Mouse (Mus musculus) embryonic fibroblast, embryonic 13.5 days (primary cell): ENCODE measurements around the gene Fbxo4.

Experiments used
- CTCF ChIP-seq: IDR thresholded peaks from 2 replicates; pipeline ENCODE4 v1.5.1; 2011; ENCODE audit warnings: mild to moderate bottlenecking, control low read depth, low read length, moderate library complexity, borderline replicate concordance; ENCODE audit not compliant: insufficient read depth
- POLR2A ChIP-seq: IDR thresholded peaks from 2 replicates; pipeline ENCODE4 v1.6.1; 2011; ENCODE audit warnings: low read depth, mild to moderate bottlenecking, control low read depth, low read length, moderate library complexity

- TF ChIP-seq POLR2A = no peak
- TF ChIP-seq CTCF = no peak
Observed at GRCm38 (mm10) chr15:3954971-3955370, 24.4 kb downstream of the Fbxo4 start.
